Mouse (Mus musculus): ENCODE results near the gene Cacna1i.

- TF ChIP-seq CTCF (IDR thresholded peaks at IDR 0.05; ENCODE audit: extremely low read depth, insufficient read depth, low read length) (no peak), POLR2A (IDR thresholded peaks at IDR 0.05; ENCODE audit: extremely low read depth, insufficient read depth, low read length) (no peak)
These were observed 8.0 kb upstream of the Cacna1i start for GRCm38 (mm10) chr15:80279053-80279452.
